Mouse (Mus musculus) CD4-positive helper T cell, adult 2 months (primary cell): Measurements from ENCODE around the gene Wnt2.

ENCODE experiments used
- DNase-seq: peaks from one replicate; pipeline ENCODE4 v3.0.0-alpha.2; 2012; ENCODE audit warnings: low read depth, missing footprints, low spot score

Gene Wnt2

DNA sequence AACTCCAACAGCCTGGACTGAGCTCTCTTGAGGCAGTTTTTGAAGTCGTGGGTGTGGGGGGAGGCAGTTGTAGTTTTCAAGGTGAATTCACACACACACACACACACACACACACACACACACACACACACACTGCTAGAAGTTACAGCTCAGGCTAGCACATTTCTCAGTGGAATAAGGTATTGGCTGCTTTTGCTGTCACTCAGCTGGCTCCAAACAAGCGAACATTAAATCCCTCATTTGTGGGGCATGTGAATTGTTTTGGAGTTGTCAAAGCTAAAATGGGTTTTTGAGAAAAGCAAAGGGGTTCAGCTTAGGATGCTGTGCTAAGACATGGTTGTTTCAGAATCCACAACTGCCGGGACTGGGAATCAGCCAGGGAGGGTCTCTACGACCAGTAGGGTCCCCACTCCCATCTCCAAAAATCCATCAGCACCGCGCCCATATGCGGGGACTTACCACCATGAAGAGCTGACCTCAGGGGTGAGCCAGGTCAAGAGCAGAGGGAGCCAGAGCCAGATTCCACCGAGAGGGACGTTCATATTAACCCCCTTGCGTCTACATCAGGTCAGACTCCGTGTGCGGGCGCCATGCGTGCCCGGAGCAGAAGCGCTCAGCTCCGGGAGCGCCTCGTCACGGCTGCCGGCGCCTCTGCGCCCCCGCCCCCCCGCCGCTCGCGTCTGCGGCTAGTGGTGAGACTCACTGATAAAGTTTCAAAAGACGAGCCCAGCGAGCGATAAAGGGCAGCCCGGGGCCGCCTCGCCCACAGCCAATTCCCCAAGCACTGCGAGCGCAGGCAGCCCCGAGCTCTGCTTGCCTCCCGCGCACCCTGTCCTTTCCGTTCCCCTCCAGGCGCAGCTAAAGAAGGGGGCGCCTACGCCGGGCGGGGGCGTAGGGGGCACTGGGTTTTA is at the start of gene Wnt2:
TSS of gene Wnt2 (minus strand) at position 840 of the 911 bp plus-strand sequence.
- no peak for DNase-seq

GRCm38 (mm10) chr6:18078615-18079014 is 48.2 kb upstream of the Wnt2 start:
- no peak for DNase-seq

- DNase-seq, result no peak
Observed at GRCm38 (mm10) chr6:18076986-18077385, 46.6 kb upstream of the Wnt2 start.

DNA sequence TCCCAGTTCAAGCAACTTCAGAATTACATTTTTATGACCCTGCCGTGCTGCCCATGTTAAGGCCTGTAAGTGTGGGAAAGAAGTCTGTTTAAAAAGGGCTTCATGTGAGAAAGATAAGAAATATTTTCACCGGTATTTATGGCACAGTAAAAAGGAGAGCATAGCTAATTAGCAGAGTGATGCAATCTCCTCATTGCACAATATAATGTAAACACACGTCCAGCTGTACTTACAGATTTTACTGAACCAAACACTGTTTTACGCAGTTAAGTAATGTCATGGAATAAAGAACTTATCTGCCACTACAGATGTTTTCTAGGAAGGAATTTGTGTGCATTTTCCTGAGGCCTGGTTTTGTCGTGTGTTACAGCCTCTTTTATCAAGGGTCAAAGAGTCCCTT is 46.2 kb upstream of the Wnt2 start:
- DNase-seq, result no peak

GRCm38 (mm10) chr6:18057899-18058298 is 27.5 kb upstream of the Wnt2 start:
- DNase-seq, result no peak

GRCm38 (mm10) chr6:18051702-18052101 is 21.3 kb upstream of the Wnt2 start:
- no peak for DNase-seq

GRCm38 (mm10) chr6:18044299-18044698 is 13.9 kb upstream of the Wnt2 start:
- DNase-seq, result no peak

DNA sequence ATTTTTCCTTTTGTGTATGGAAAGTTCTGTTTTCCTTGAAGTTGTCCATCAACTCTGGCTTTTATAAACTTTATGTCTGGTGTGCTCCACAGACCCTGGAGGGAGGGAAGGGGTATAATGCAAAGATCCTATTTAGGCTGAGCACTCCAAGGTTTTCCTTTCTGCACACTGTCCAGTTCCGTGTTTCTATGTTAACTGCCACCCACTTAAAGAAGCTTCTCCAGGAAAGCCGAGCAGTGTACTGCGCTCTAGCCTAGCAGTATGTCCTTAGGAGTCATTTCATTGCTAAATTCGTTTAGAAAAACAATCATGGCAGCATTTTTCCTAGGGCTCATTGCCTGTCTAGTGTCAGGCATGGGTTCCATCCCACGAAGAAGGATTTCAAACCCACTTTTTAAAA is 12.8 kb upstream of the Wnt2 start:
- DNase-seq, result no peak

DNA sequence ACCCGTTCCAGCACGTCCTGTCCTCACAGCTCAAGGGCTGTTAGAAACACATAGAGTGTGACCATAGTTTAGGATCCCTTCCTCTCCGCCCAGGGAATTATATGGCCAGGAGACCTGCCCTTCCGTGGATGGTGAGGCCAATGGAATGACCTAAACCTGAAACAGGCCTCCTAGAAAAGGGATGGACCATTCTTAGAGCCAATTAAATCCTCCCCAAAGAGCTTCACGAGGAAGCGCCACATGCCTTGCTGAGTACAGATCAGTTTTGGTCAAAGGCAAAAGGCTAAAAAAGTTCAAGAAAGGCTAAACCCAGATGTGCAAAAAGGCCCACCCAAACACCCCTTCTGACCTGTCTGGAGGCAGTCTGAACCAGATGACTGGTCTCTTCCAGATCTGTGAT is 1.9 kb upstream of the Wnt2 start:
- no peak for DNase-seq

DNA sequence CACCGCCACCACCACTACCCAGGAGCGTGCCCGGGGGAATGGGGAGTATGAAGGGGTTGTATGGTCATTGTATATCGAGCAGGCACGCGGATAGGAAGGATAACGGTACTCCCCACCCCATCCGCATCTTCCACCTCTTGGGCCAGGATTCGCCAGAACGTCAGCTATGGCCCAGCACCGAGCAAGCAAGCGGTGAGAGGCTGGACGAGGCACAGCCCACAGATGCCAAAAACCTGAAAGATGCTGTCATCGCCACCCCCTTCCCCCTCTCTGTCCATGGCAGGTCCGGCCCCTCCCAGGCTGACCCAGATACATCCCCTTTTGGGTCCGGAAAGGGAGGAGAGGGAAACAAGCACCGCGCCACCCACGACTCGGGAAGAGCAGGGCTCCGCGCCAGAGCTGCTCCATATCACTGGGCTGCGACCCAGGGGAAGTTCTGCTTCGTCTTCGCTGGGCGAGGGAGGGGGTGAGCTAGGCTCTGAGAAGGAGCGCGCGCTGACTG is 1.2 kb upstream of the Wnt2 start:
- no peak for DNase-seq

DNA sequence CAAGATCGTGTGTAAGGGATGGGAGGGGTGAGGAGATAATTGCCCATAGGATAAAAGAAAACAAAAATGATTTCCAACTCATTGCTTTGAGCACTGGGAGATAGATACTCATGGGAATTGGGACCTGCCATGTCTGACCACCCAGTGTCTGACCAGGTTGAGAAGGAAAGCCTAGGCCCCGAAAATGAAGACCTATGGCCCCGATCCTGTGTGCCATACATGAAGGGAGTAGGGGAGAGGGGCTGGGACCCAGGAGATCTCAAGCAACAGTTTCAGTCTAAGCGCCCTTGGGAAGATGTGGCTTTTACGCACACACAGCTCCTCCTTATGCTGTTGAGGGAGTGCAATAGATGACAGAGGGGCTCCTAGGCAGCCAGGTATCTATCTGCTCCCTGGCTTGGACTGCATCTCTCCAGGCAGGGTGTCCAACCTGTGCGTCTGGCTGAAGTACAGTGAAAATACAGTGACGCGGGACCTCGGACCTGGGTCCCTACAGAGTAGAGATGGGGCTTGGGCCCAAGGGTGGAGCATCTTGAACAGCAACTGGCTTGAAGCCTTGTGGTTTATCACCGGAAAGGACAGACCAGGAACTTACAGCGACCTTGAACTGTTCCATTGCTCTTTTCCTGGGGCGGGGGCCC is 603 bp upstream of the Wnt2 start:
- DNase-seq, result no peak

- DNase-seq, result no peak
Observed at GRCm38 (mm10) chr6:18024133-18024794, 6.1 kb downstream of the Wnt2 start.

- DNase-seq, result no peak
Observed at GRCm38 (mm10) chr6:18013346-18013745, 17.0 kb downstream of the Wnt2 start.

GRCm38 (mm10) chr6:18007356-18007755 is 23.0 kb downstream of the Wnt2 start:
- DNase-seq, result no peak

GRCm38 (mm10) chr6:18002065-18002464 is 28.3 kb downstream of the Wnt2 start:
- no peak for DNase-seq

- DNase-seq, result no peak
Observed at GRCm38 (mm10) chr6:17998497-17998896, 31.9 kb downstream of the Wnt2 start.

GRCm38 (mm10) chr6:17994956-17995790 is 35.2 kb downstream of the Wnt2 start:
- no peak for DNase-seq

- DNase-seq, result no peak
Observed at GRCm38 (mm10) chr6:17991625-17992024, 38.8 kb downstream of the Wnt2 start.

DNA sequence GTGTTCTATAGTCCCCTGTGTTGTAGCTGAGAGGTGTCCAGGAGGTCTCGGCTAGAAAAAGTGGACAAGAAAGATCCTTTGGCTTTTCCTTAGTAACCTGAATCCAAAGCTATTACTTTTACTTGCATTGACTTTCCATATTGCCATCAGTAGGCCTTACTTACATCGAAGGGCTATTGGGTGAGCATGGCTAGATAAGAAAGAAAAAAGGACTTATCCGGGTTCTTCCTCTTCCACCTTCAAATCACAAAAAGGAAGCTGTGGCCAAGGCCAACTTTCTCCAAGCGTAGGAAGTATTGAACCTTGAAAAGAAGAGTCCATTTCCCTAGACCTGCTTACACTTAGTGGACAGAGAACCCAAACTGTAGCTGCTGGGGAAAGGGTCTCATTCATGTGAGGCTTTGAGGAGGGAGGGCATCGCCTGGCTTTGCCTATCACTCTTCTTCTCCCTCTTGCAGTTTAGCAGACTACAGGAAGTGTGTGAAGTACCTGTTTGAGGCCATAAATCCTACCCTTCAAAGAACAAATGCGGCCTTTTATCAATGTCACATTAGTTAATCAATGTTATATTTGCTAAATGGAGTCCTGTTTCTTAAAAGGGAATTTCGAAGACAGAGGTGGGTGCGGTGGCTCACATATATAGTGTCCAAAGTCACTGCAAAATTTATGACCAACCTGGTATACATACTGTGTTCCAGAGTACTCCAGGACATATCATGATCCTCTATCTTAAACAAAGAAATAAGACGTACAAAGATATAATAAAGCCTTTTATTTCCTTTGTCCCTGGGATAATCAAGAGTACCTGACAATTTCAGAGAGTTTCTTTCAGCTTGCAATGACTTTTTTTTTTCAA is 40.0 kb downstream of the Wnt2 start:
- no peak for DNase-seq

DNA sequence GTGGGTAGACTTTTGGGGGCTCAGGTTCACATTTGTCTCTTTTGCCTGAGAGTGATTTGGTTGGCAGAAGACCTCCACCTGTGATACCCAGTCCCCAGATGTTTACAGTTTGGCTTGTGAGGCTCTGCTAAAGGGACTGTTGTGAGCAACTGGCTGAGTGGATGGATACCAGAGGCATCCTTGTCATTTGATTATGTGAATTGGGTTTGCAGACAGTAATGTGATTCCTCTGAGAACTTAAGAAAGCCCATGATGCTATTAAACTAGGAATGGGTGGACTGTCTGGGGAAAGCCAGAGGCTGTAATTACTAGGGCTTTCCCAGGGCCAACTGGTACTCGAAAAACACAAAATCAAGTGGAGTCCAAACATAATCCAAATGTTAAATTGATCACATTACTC is 51.0 kb downstream of the Wnt2 start:
- DNase-seq, result no peak
